Comparison of ENCODE assay signal across 8 mouse cellular contexts in the genomic region with DNA sequence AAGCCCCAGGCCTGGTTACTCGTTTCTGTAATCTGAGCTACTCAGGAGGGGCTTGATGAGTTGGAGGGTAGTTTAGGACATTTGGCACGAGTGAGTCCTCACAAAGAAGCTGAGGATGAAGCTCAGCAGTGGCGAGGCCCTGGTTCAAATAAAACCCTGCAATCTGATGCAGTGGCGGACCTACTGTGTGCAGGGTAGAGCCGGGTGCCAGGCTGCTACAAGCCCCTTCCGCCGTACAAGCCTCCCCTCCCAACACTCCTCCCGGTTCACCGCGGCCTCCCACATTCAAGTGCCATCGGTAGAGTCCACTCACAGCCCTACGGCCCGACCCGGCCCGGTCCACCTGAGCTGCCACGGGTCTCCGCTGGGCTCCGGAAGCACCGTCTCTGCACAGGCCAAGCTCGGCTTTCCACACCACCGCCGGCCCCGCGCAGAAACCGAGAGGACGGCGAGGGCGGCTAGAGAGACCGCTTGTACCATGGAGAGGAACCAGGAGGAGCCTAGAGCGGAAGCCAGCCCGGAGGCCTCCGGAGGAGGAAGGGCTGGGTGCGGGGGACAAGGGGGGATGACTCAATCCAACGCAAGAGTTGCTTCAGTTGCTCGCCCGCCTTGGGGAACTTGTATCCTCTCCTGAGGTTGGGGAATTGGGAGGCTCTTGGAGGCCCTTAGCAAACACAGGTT. TPM values are rescaled to one million over a fixed set of nuclear protein-coding genes. Genes with fewer than 3 reads are reported as not detected.
DNase-seq lines count a peak whose midpoint lies in the region; ATAC-seq lines count a peak whose summit lies in the region.

A gene (minus strand): TSS at position 466 of the 681 bp plus-strand sequence.

- peak; percentile 44 for DNase-seq in c-Kit-negative CD71-positive TER-119-positive erythroid progenitor cells, embryonic 14.5 days (ENCODE audit: low read depth, low spot score)
- peak; percentile 62 for DNase-seq in fibroblast of lung, adult 2 months (ENCODE audit: low read depth)
- peak; percentile 88 for DNase-seq in kidney, postnatal 14 days
- DNase-seq in liver, embryonic 13.5 days: peak; percentile 75
- peak; percentile 90 for DNase-seq in neural tube, embryonic 10.5 days (ENCODE audit: extremely low spot score, low spot score)

- peak within 1 kb of the TSS; percentile 73 for H3K4me2 ChIP-seq in heart, embryonic 14.5 days (ENCODE audit: low read length)
- peak within 1 kb of the TSS; percentile 70 for H3K4me2 ChIP-seq in liver, embryonic 13.5 days
- peak within 1 kb of the TSS; percentile 69 for H3K4me2 ChIP-seq in stomach, embryonic 16.5 days (ENCODE audit: low read depth, low read length)

- peak within 1 kb of the TSS; percentile 88 for H3K9ac ChIP-seq in heart, embryonic 14.5 days (ENCODE audit: low read length)
- peak within 1 kb of the TSS; percentile 85 for H3K9ac ChIP-seq in liver, embryonic 13.5 days
- peak within 1 kb of the TSS; percentile 98 for H3K9ac ChIP-seq in stomach, embryonic 16.5 days (ENCODE audit: low read length)

- peak; percentile 95 for ATAC-seq in CD4-positive, CD25-positive, alpha-beta regulatory T cell, adult 4 months
- ATAC-seq in heart, embryonic 14.5 days (ENCODE audit: insufficient number of reproducible peaks, insufficient read depth, low FRiP score, low read depth): peak; percentile 94
- ATAC-seq in liver, embryonic 13.5 days (ENCODE audit: low read depth): peak; percentile 96
- peak; percentile 97 for ATAC-seq in stomach, embryonic 16.5 days (ENCODE audit: insufficient read depth, low FRiP score)

- no peaks in the 10 kb centered on the region for H3K9me3 ChIP-seq in heart, embryonic 14.5 days (ENCODE audit: control insufficient read depth, low read length)
- H3K9me3 ChIP-seq in liver, embryonic 13.5 days (replicated peaks): no peaks in the 10 kb centered on the region
- H3K9me3 ChIP-seq in stomach, embryonic 16.5 days (replicated peaks; ENCODE audit: control insufficient read depth, low read length): no peaks in the 10 kb centered on the region

- peak within 1 kb of the TSS; percentile 62 to 88 for H3K4me3 ChIP-seq in heart, embryonic 14.5 days (ENCODE audit: control insufficient read depth in 1 of 2, insufficient read depth in 1 of 2, low read depth in 1 of 2, low read length in 2 of 2)
- H3K4me3 ChIP-seq in liver, embryonic 13.5 days (replicated peaks): peak within 1 kb of the TSS; percentile 79
- peak within 1 kb of the TSS; percentile 94 for H3K4me3 ChIP-seq in stomach, embryonic 16.5 days (replicated peaks; ENCODE audit: low read length)

- H3K36me3 ChIP-seq in heart, embryonic 14.5 days (ENCODE audit: control insufficient read depth, insufficient read depth, low read length): peaks cover 2% of the 10 kb centered on the region
- 0 out of 2 replicates have a peak, but pooled peaks cover 2% of the 10 kb centered on the region for H3K36me3 ChIP-seq in liver, embryonic 13.5 days
- no peaks in the 10 kb centered on the region for H3K36me3 ChIP-seq in stomach, embryonic 16.5 days (ENCODE audit: control insufficient read depth, insufficient read depth, low read length)

- peak within 1 kb of the TSS; percentile 30 to 37; a peak in 3 of 4 replicates for H3K27ac ChIP-seq in heart, embryonic 14.5 days (replicated peaks in 1 of 2; ENCODE audit: control insufficient read depth in 1 of 2, insufficient read depth in 1 of 2, low read depth in 2 of 2, low read length in 2 of 2)
- H3K27ac ChIP-seq in liver, embryonic 13.5 days: 0 out of 2 replicates have a peak within 1 kb of the TSS, but pooled peaks have one; percentile 9
- H3K27ac ChIP-seq in stomach, embryonic 16.5 days (ENCODE audit: low read length): peak within 1 kb of the TSS; percentile 63

- peaks cover 0 to 9% of the 10 kb centered on the region in 2 experiments; a peak in 3 of 4 replicates for H3K4me1 ChIP-seq in heart, embryonic 14.5 days (ENCODE audit: control insufficient read depth in 2 of 2, insufficient read depth in 2 of 2, low read length in 2 of 2)
- peaks cover 17% of the 10 kb centered on the region for H3K4me1 ChIP-seq in liver, embryonic 13.5 days (replicated peaks)
- no peaks in the 10 kb centered on the region for H3K4me1 ChIP-seq in stomach, embryonic 16.5 days (ENCODE audit: control insufficient read depth, insufficient read depth, low read length)

- under 1% methylated on average over 36 of the region's 36 CpGs for WGBS in heart, embryonic 14.5 days
- WGBS in liver, embryonic 13.5 days (ENCODE audit: insufficient replicate concordance): under 1% methylated on average over 36 of the region's 36 CpGs
- WGBS in stomach, embryonic 16.5 days: under 1% methylated on average over 36 of the region's 36 CpGs

- H3K27me3 ChIP-seq in heart, embryonic 14.5 days (ENCODE audit: control insufficient read depth, insufficient read depth, low read length): no peaks in the 10 kb centered on the region
- no peaks in the 10 kb centered on the region for H3K27me3 ChIP-seq in liver, embryonic 13.5 days
- H3K27me3 ChIP-seq in stomach, embryonic 16.5 days (ENCODE audit: control insufficient read depth, insufficient read depth, low read length): no peaks in the 10 kb centered on the region

RNA-seq across cellular contexts. Expression of the gene that starts here (rescaled TPM):
- 10 to 100 TPM; 32.6 to 37.7 TPM for polyA plus RNA-seq in CD4-positive, CD25-positive, alpha-beta regulatory T cell, adult 4 months (2017; shearing (Covaris generic))
- polyA plus RNA-seq in heart, embryonic 14.5 days (2014; fragmentation: Nextera tagmentation; extraction: Ambion mirVana): 25.7 and 26.0 TPM in 2 replicates
- 9.8 and 11.6 TPM in 2 replicates for polyA plus RNA-seq in liver, embryonic 13.5 days (2015; fragmentation: Nextera tagmentation; extraction: Ambion mirVana)
- 34.0 and 38.4 TPM in 2 replicates for polyA plus RNA-seq in stomach, embryonic 16.5 days (2015; fragmentation: Nextera tagmentation; extraction: Ambion mirVana)

Comparison
In these comparisons a context has a peak if more than half of its experiments do, and no peak if none do; other contexts are left out.
1. Peak in every context shown above with its lines: DNase-seq, ATAC-seq, H3K4me3 ChIP-seq and H3K27ac ChIP-seq.
2. H3K27ac ChIP-seq: peak in every context shown above with its lines; median percentile 63 in stomach, embryonic 16.5 days; 34 in heart, embryonic 14.5 days; 9 in liver, embryonic 13.5 days.